Mouse (Mus musculus): ENCODE data around the gene Olfr1111. TPM values are rescaled to one million over a fixed set of nuclear protein-coding genes. Genes with fewer than 3 reads are reported as not detected.
"Not testable (repeated sequence)": the region's sequence is repeated elsewhere in the genome, so short reads cannot be mapped to it uniquely, and the experiment has no call there.

Olfr1111 gene
- not detected in 2 replicates for polyA plus RNA-seq (2016; fragmentation: Nextera tagmentation; extraction: Ambion mirVana)

GRCm38 (mm10) chr2:87152524-87152923, at the start of gene Olfr1111:
Gene Olfr1111, minus strand, starts transcription at chr2:87152624.
- H3K4me1 ChIP-seq, result no peaks in the 10 kb centered on the region
- no peaks in the 10 kb centered on the region for H3K36me3 ChIP-seq
- H3K27me3 ChIP-seq (replicated peaks), result no peaks in the 10 kb centered on the region
- ATAC-seq, result no peak
- H3K9ac ChIP-seq, result no peak within 1 kb of the TSS
- no peaks in the 10 kb centered on the region for H3K9me3 ChIP-seq (replicated peaks)
- no peak within 1 kb of the TSS for H3K27ac ChIP-seq
- no peak within 1 kb of the TSS for H3K4me3 ChIP-seq
- H3K4me2 ChIP-seq, result no peak within 1 kb of the TSS

- WGBS (ENCODE audit: insufficient replicate concordance), result 73% methylated on average over 1 of the region's 1 CpGs
- no peak within 1 kb of the TSS for H3K9ac ChIP-seq
- ATAC-seq, result no peak
Measured at GRCm38 (mm10) chr2:87187498-87187897, 35.1 kb upstream of the Olfr1111 start, which contains the start of gene Olfr1112. Gene Olfr1112, plus strand, starts transcription at chr2:87187798.

GRCm38 (mm10) chr2:87167731-87168130, 15.3 kb upstream of the Olfr1111 start:
- H3K27me3 ChIP-seq (replicated peaks); H3K9ac ChIP-seq; H3K4me1 ChIP-seq; H3K4me3 ChIP-seq; H3K27ac ChIP-seq; H3K36me3 ChIP-seq; ATAC-seq; H3K4me2 ChIP-seq; H3K9me3 ChIP-seq (replicated peaks): not testable (repeated sequence)
- 51% methylated on average over 2 of the region's 2 CpGs for WGBS (ENCODE audit: insufficient replicate concordance)

More at GRCm38 (mm10) chr2:87187498-87187897, 35.1 kb upstream of the Olfr1111 start, which contains the start of gene Olfr1112:
- Histone ChIP-seq H3K27me3 (replicated peaks) (no peaks in the 10 kb centered on the region), H3K4me3 (no peak within 1 kb of the TSS), H3K27ac (no peak within 1 kb of the TSS), H3K4me1 (no peaks in the 10 kb centered on the region), H3K4me2 (no peak within 1 kb of the TSS), H3K9me3 (replicated peaks) (no peaks in the 10 kb centered on the region), H3K36me3 (no peaks in the 10 kb centered on the region)

- Histone ChIP-seq H3K4me2 (no peak within 1 kb of the TSS), H3K9ac (no peak within 1 kb of the TSS), H3K9me3 (replicated peaks) (no peaks in the 10 kb centered on the region), H3K4me1 (no peaks in the 10 kb centered on the region), H3K27ac (no peak within 1 kb of the TSS), H3K36me3 (no peaks in the 10 kb centered on the region), H3K4me3 (no peak within 1 kb of the TSS), H3K27me3 (replicated peaks) (no peaks in the 10 kb centered on the region)
- 64% methylated on average over 1 of the region's 1 CpGs for WGBS (ENCODE audit: insufficient replicate concordance)
- no peak for ATAC-seq
Measured at GRCm38 (mm10) chr2:87140200-87140599, 12.2 kb downstream of the Olfr1111 start, which contains the start of gene Olfr1110. Gene Olfr1110, minus strand, starts transcription at chr2:87140300.

GRCm38 (mm10) chr2:87114467-87114866, 38.0 kb downstream of the Olfr1111 start, which contains the start of gene Olfr259:
Gene Olfr259, minus strand, starts transcription at chr2:87114567.
- Histone ChIP-seq H3K4me1 (no peaks in the 10 kb centered on the region), H3K27me3 (replicated peaks) (no peaks in the 10 kb centered on the region), H3K9me3 (replicated peaks) (no peaks in the 10 kb centered on the region), H3K27ac (no peak within 1 kb of the TSS), H3K4me2 (no peak within 1 kb of the TSS), H3K4me3 (no peak within 1 kb of the TSS), H3K36me3 (no peaks in the 10 kb centered on the region), H3K9ac (no peak within 1 kb of the TSS)
- no peak for ATAC-seq

Other genes with a start within 250 kb of the Olfr1111 start
- gene Olfr1098, start 228.1 kb downstream of the Olfr1111 start, polyA plus RNA-seq (2016; fragmentation: Nextera tagmentation; extraction: Ambion mirVana), result not detected in 2 replicates
- not detected in 2 replicates for gene Olfr1099, start 191.9 kb downstream of the Olfr1111 start, polyA plus RNA-seq (2016; fragmentation: Nextera tagmentation; extraction: Ambion mirVana)
- not detected in 2 replicates for gene Olfr1100, start 172.7 kb downstream of the Olfr1111 start, polyA plus RNA-seq (2016; fragmentation: Nextera tagmentation; extraction: Ambion mirVana)
- not detected in 2 replicates for gene Olfr1101, start 161.4 kb downstream of the Olfr1111 start, polyA plus RNA-seq (2016; fragmentation: Nextera tagmentation; extraction: Ambion mirVana)
- not detected in 2 replicates for gene Olfr1102, start 154.2 kb downstream of the Olfr1111 start, polyA plus RNA-seq (2016; fragmentation: Nextera tagmentation; extraction: Ambion mirVana)
- not detected in 2 replicates for gene Olfr1104, start 125.5 kb downstream of the Olfr1111 start, polyA plus RNA-seq (2016; fragmentation: Nextera tagmentation; extraction: Ambion mirVana)
- gene Olfr1105, start 116.1 kb downstream of the Olfr1111 start, polyA plus RNA-seq (2016; fragmentation: Nextera tagmentation; extraction: Ambion mirVana), result not detected in 2 replicates
- gene Olfr1106, start 100.4 kb downstream of the Olfr1111 start, polyA plus RNA-seq (2016; fragmentation: Nextera tagmentation; extraction: Ambion mirVana), result not detected in 2 replicates
- gene Olfr1107, start 76.8 kb downstream of the Olfr1111 start, polyA plus RNA-seq (2016; fragmentation: Nextera tagmentation; extraction: Ambion mirVana), result not detected in 2 replicates
- gene Olfr1109, start 56.6 kb downstream of the Olfr1111 start, polyA plus RNA-seq (2016; fragmentation: Nextera tagmentation; extraction: Ambion mirVana), result not detected in 2 replicates
- not detected in 2 replicates for gene Olfr259, start 38.1 kb downstream of the Olfr1111 start, polyA plus RNA-seq (2016; fragmentation: Nextera tagmentation; extraction: Ambion mirVana)
- not detected in 2 replicates for gene Olfr1110, start 12.3 kb downstream of the Olfr1111 start, polyA plus RNA-seq (2016; fragmentation: Nextera tagmentation; extraction: Ambion mirVana)
- gene Olfr1112, start 35.2 kb upstream of the Olfr1111 start, polyA plus RNA-seq (2016; fragmentation: Nextera tagmentation; extraction: Ambion mirVana), result not detected in 2 replicates
- gene Olfr1113, start 56.3 kb upstream of the Olfr1111 start, polyA plus RNA-seq (2016; fragmentation: Nextera tagmentation; extraction: Ambion mirVana), result not detected in 2 replicates
- gene Olfr1115, start 95.4 kb upstream of the Olfr1111 start, polyA plus RNA-seq (2016; fragmentation: Nextera tagmentation; extraction: Ambion mirVana), result not detected in 2 replicates
- gene Olfr1116, start 114.9 kb upstream of the Olfr1111 start, polyA plus RNA-seq (2016; fragmentation: Nextera tagmentation; extraction: Ambion mirVana), result not detected in 2 replicates
- not detected in 2 replicates for gene Olfr1118, start 155.0 kb upstream of the Olfr1111 start, polyA plus RNA-seq (2016; fragmentation: Nextera tagmentation; extraction: Ambion mirVana)
- gene Olfr1120, start 202.2 kb upstream of the Olfr1111 start, polyA plus RNA-seq (2016; fragmentation: Nextera tagmentation; extraction: Ambion mirVana), result not detected in 2 replicates
- gene Olfr1121, start 217.3 kb upstream of the Olfr1111 start, polyA plus RNA-seq (2016; fragmentation: Nextera tagmentation; extraction: Ambion mirVana), result not detected in 2 replicates
- gene Olfr1122, start 233.2 kb upstream of the Olfr1111 start, polyA plus RNA-seq (2016; fragmentation: Nextera tagmentation; extraction: Ambion mirVana), result not detected in 2 replicates

All from liver, embryonic 12.5 days (tissue).